Mouse (Mus musculus) testis, adult 2 months (tissue): Measurements from ENCODE around the gene Akt1s1. TPM values are rescaled to one million over a fixed set of nuclear protein-coding genes. Genes with fewer than 3 reads are reported as not detected.
A peak's percentile ranks its signal among the peaks of the same experiment; 100 is the strongest.

Experiments
- H3K27ac ChIP-seq: fragments of 200-500 bp; 2 replicates; pipeline ENCODE4 v1.5.1; 2012; ENCODE audit warnings: low read depth, low read length; ENCODE audit not compliant: control insufficient read depth, insufficient read depth
- H3K27me3 ChIP-seq: fragments of 200-500 bp; 2 replicates; pipeline ENCODE4 v1.6.1; 2012; ENCODE audit warnings: mild to moderate bottlenecking, low read length, moderate library complexity; ENCODE audit not compliant: control insufficient read depth, insufficient read depth
- H3K36me3 ChIP-seq: fragments of 200-500 bp; 2 replicates; pipeline ENCODE4 v1.6.1; 2012; ENCODE audit warnings: mild to moderate bottlenecking, low read length; ENCODE audit not compliant: control insufficient read depth, insufficient read depth
- H3K4me1 ChIP-seq: fragments of 200-500 bp; 2 replicates; pipeline ENCODE4 v1.6.1; 2012; ENCODE audit warnings: low read length; ENCODE audit not compliant: control insufficient read depth, insufficient read depth
- H3K4me3 ChIP-seq: fragments of 200-500 bp; 2 replicates; pipeline ENCODE4 v1.5.1; 2012; ENCODE audit warnings: low read depth, mild to moderate bottlenecking, low read length, moderate library complexity, mixed read lengths; ENCODE audit not compliant: control insufficient read depth
- CTCF ChIP-seq: fragments of 200-500 bp; IDR thresholded peaks from 2 replicates; pipeline ENCODE4 v1.5.1; 2012; ENCODE audit warnings: low read depth, mild to moderate bottlenecking, inconsistent platforms, low read length, moderate library complexity; ENCODE audit not compliant: control insufficient read depth, insufficient read depth, insufficient replicate concordance
- POLR2A ChIP-seq: fragments of 200-500 bp; IDR thresholded peaks from 2 replicates; pipeline ENCODE4 v1.6.1; 2012; ENCODE audit warnings: low read depth, mild to moderate bottlenecking, inconsistent platforms, low read length, moderate library complexity; ENCODE audit not compliant: control insufficient read depth
- polyA plus RNA-seq: library from polyadenylated mRNA; depleted of rRNA; stranded (reverse); fragments of >200 nt; gene quantifications from 2 replicates; pipeline ENCODE4 v1.2.3, GENCODE M21; 2012; rRNA removed

Gene Akt1s1
- polyA plus RNA-seq, 1 experiment = 31.5 TPM

- H3K36me3 ChIP-seq = no peaks in the 10 kb centered on the region
- H3K27ac ChIP-seq = peak overlapping the region; percentile 50
- TF ChIP-seq POLR2A = no peak
- no peak for TF ChIP-seq CTCF
- H3K4me3 ChIP-seq = peak overlapping the region; percentile 80
- H3K4me1 ChIP-seq = peaks cover 30% of the 10 kb centered on the region
- no peaks in the 10 kb centered on the region for H3K27me3 ChIP-seq
Observed at GRCm38 (mm10) chr7:44896499-44896898, 47.7 kb downstream of the Akt1s1 start.

GRCm38 (mm10) chr7:44898607-44899006, 49.8 kb downstream of the Akt1s1 start:
- no peak overlapping the region for H3K4me3 ChIP-seq
- H3K27ac ChIP-seq = no peak overlapping the region; the same call in 1 of the 2 replicates
- peaks cover 26% of the 10 kb centered on the region for H3K4me1 ChIP-seq
- TF ChIP-seq CTCF (no peak; the same call in 1 of the 2 replicates), POLR2A (no peak)
- H3K27me3 ChIP-seq = no peaks in the 10 kb centered on the region
- no peaks in the 10 kb centered on the region for H3K36me3 ChIP-seq

GRCm38 (mm10) chr7:44900632-44901031, 51.8 kb downstream of the Akt1s1 start:
- Histone ChIP-seq H3K4me1 (peaks cover 23% of the 10 kb centered on the region), H3K36me3 (no peaks in the 10 kb centered on the region), H3K27ac (no peak overlapping the region), H3K27me3 (no peaks in the 10 kb centered on the region), H3K4me3 (no peak overlapping the region)
- TF ChIP-seq CTCF (no peak), POLR2A (no peak)

- no peak; the same call in 1 of the 2 replicates for TF ChIP-seq POLR2A
- no peak for TF ChIP-seq CTCF
- Histone ChIP-seq H3K4me3 (peak overlapping the region; percentile 53), H3K4me1 (peaks cover 22% of the 10 kb centered on the region), H3K27ac (0 out of 2 replicates have a peak overlapping the region, but pooled peaks have one; percentile 12), H3K27me3 (no peaks in the 10 kb centered on the region), H3K36me3 (no peaks in the 10 kb centered on the region; the same call in 1 of the 2 replicates)
Observed at GRCm38 (mm10) chr7:44901230-44901722, 52.5 kb downstream of the Akt1s1 start.

Other genes with a start within 250 kb of the Akt1s1 start
- 1.2 and 2.6 TPM in 2 replicates for gene Myh14, start 178.1 kb upstream of the Akt1s1 start, polyA plus RNA-seq
- gene Izumo2, start 140.2 kb upstream of the Akt1s1 start, polyA plus RNA-seq = 171 and 196 TPM in 2 replicates
- gene Vrk3, start 100.6 kb upstream of the Akt1s1 start, polyA plus RNA-seq = 131 and 149 TPM in 2 replicates
- 1.6 and 1.9 TPM in 2 replicates for gene Zfp473, start 97.9 kb upstream of the Akt1s1 start, polyA plus RNA-seq
- 181 and 183 TPM in 2 replicates for gene Nup62, start 32.9 kb upstream of the Akt1s1 start, polyA plus RNA-seq
- 97.2 and 97.6 TPM in 2 replicates for gene Il4i1, start 32.6 kb upstream of the Akt1s1 start, polyA plus RNA-seq
- 21.6 TPM in 2 replicates for gene Atf5, start 32.3 kb upstream of the Akt1s1 start, polyA plus RNA-seq
- 24.4 and 28.5 TPM in 2 replicates for gene Tbc1d17, start 88 bp downstream of the Akt1s1 start, polyA plus RNA-seq
- 26.5 and 29.4 TPM in 2 replicates for gene Pnkp, start 8.1 kb downstream of the Akt1s1 start, polyA plus RNA-seq
- 171 and 187 TPM in 2 replicates for gene Ptov1, start 20.8 kb downstream of the Akt1s1 start, polyA plus RNA-seq
- gene Med25, start 43.7 kb downstream of the Akt1s1 start, polyA plus RNA-seq = 143 and 206 TPM in 2 replicates
- gene Fuz, start 47.1 kb downstream of the Akt1s1 start, polyA plus RNA-seq = 39.2 and 40.0 TPM in 2 replicates
- gene Ap2a1, start 80.5 kb downstream of the Akt1s1 start, polyA plus RNA-seq = 323 and 343 TPM in 2 replicates
- gene Tsks, start 94.2 kb downstream of the Akt1s1 start, polyA plus RNA-seq = 1,042 and 1,092 TPM in 2 replicates
- 137 and 148 TPM in 2 replicates for gene Cpt1c, start 125.9 kb downstream of the Akt1s1 start, polyA plus RNA-seq
- 59.6 and 60.1 TPM in 2 replicates for gene Prmt1, start 137.6 kb downstream of the Akt1s1 start, polyA plus RNA-seq
- 108 and 114 TPM in 2 replicates for gene Irf3, start 148.7 kb downstream of the Akt1s1 start, polyA plus RNA-seq
- gene Bcl2l12, start 149.7 kb downstream of the Akt1s1 start, polyA plus RNA-seq = 85.4 and 93.5 TPM in 2 replicates
- gene Scaf1, start 167.4 kb downstream of the Akt1s1 start, polyA plus RNA-seq = 25.1 and 27.4 TPM in 2 replicates
- 43.4 and 44.2 TPM in 2 replicates for gene Rras, start 169.0 kb downstream of the Akt1s1 start, polyA plus RNA-seq
- gene Prr12, start 203.9 kb downstream of the Akt1s1 start, polyA plus RNA-seq = 3.4 and 3.5 TPM in 2 replicates
- 115 and 123 TPM in 2 replicates for gene Nosip, start 213.4 kb downstream of the Akt1s1 start, polyA plus RNA-seq
- gene Prrg2, start 213.7 kb downstream of the Akt1s1 start, polyA plus RNA-seq = 27.3 and 27.9 TPM in 2 replicates
- gene Rcn3, start 243.2 kb downstream of the Akt1s1 start, polyA plus RNA-seq = 10.4 and 16.3 TPM in 2 replicates